Mouse (Mus musculus): ENCODE data around the gene Nhs. TPM values are rescaled to one million over a fixed set of nuclear protein-coding genes. Genes with fewer than 3 reads are reported as not detected.

Nhs gene
- total RNA-seq, 2 experiments from 2014 or later: 1.3 to 2.7 TPM

DNA sequence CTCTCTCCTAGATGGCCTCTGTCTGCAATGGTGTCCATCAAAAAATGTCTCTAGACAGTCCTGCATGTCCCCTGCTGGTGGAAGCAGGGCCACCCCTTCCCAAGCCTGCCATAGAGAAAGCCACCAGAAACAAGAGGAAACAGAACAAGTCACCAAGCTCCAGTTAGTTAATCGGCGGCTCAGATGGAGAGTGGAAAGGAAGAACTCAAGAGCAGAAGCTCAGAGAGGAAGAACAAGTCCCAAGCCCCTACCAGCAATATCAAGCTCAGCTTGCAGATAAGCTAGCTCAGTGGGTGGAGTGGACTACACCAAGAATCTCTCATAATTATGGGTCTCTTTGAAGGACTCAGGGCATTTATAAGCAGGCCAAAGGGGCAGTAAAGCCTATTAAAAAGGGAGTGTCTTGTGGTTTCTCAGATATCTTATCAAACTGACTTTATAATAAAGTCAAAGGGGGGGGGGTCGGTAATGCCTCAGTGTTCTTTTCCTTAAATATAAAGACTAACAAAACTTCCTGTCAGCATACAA is 139.4 kb downstream of the Nhs start:
- no peak for DNase-seq (ENCODE audit: low spot score)

DNA sequence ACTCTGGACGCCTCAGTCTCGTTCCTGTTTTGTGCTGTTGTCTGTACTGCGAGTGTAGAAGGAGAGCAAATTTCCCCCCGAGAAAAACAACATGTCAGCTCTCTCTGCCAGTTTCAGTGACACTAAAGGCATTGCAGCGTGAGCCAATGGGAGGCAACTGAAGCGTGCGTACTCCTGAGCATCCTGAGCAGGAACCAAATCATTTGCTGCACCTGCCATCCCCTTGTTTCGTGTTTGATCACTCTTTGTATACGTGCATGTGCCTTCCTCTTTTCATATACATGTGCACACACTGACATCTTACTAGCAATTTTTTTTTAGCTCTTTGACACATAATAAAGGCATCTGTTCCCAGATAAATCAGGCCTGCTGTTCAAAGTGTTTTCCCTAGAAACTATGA is 142.1 kb downstream of the Nhs start:
- no peak for DNase-seq (ENCODE audit: low spot score)

DNA sequence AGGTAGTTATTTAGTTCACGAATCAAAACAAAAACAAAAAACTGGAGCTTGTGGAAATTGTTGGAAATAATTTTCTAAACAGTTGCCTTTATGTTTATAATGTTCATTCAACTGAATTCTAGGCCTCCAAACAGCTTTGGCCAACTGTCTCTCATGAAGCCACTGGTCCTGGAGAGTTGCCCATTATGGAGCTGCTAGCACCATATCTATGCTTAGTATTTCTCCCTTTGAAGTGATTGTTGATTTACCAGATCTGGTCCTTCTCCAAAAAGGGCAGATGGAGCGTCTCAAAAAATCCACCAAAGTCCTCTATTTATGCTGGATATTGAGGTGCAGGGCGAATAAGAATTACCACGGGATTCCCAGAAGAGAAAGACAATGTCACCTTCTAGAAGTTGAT is 147.0 kb downstream of the Nhs start:
- no peak for DNase-seq (ENCODE audit: low spot score)

DNA sequence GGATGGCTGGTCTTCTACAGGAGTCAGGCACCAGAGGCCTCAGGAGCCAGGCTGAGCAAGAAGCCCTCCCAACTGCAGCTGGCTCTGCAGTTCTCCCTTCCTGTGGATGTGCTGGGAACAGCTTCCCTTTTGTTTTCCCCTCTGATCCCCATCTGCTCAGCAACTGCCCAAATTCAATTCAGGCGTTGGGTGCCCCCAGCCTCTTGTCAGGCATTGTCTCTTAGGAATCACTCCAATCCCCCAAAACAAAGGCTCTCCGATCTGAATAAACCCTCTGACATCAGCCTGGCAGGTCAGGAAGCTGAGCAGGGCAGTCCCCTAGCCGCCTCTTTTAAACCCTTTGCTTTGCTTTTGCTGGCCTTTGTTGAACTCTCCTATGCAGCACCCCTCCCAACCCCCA is 149.7 kb downstream of the Nhs start:
- no peak for DNase-seq (ENCODE audit: low spot score)

DNA sequence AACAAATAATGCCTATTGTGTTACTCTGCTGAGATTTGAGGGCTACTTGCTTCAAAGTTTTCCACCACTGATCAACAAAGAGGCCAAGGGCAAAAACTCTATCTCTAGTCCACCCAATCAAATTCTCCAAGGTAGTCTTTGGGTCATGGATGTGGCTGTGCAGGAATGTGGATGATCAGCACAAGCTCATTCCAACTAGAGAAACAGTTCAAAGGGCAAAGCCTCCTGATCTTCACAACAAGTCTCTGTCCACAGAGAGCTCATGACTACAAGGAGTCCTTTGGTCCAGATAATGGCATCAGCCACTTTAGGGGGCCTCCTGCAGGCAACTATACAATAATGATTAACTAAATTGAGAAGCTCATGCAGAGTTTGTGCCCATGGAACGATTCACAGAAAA is 155.7 kb downstream of the Nhs start:
- DNase-seq (ENCODE audit: low spot score): no peak

DNA sequence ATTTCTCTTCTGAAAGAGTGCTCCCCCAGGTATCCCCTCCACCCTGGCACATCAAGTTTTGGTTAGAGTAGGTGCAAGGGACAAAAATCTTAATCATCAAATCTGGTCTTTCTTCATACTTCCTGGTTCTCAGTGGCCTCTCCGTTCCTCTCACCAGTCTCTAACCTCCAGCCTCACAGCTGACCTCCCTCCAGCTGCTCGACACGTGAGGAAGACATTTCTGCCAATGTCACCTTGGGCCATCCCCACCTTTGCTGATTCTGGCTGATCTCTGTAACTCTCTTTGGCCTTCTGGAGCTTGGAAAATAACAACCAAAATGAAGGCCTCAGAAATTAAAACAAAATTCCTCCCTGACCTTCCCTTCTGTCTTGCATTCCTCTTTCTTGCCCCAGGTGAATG is 160.7 kb downstream of the Nhs start:
- no peak for DNase-seq (ENCODE audit: low spot score)

DNA sequence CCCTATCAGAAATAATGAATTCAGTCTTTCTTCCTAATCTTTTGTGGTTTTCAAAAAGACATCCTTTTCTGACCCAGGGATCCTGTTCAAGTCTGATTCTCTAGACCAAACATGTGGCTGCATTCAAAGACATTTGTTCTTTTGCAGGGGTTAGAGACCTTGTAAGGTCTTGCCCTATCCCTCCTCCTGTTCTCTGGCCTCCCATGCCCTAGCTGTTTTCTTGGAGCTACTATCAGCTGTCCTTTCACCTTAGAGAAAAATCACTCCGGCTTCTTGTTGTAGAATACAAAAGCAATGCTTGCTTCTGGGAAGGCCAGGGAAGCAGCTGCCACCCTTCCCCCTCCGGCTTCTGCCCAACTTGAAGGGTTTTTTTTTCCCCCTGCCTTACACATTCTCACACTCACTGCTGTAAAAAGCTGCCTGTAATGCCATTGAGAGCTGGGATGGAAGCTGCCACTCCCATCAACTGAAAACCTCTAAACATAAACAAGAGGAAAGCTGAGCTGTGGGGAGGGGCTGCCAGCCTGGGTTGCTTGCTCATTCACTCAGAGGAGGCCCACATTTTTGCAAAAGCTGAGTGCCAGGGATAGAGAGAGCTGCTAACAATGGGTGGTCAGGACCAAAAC is 162.2 kb downstream of the Nhs start:
- no peak for DNase-seq (ENCODE audit: low spot score)

DNA sequence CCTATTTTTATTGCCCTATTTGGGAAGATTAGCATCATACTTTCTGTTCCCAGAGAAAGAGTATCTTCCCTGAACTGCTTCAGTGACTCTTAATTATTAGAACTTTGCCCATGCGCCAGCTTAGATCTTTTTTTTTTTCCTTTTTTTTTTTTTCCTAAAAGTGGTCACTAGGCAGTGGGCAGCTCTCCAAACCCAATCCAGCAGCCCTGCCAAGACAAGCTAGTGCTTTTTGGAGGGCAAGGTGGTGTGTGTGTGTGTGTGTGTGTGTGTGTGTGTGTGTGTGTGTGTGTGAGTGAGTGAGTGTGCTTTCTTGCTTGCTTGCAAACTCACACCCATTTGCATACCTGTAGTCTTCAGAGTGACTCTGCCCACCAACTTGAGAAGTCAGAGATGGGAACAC is 169.4 kb downstream of the Nhs start:
- DNase-seq (ENCODE audit: low spot score): no peak

DNA sequence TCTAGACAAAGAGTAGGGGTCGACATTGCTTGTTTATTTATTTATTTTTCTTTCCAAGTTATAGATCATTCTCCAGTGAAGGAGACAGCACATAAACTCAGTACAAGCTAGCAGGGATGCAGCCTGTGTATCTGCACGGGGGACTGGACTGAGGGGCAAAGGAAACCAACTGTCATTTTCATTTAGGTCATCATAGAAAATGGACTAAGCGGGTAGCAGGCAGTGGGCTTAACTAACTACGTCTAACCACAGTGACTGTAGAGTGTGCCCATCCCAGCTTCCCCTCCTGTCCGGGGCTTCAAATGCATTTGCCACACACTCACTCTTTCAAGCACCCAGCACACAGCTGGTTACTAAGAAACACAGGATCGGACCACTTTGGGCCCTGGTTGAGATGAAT is 174.6 kb downstream of the Nhs start:
- DNase-seq (ENCODE audit: low spot score): no peak

DNA sequence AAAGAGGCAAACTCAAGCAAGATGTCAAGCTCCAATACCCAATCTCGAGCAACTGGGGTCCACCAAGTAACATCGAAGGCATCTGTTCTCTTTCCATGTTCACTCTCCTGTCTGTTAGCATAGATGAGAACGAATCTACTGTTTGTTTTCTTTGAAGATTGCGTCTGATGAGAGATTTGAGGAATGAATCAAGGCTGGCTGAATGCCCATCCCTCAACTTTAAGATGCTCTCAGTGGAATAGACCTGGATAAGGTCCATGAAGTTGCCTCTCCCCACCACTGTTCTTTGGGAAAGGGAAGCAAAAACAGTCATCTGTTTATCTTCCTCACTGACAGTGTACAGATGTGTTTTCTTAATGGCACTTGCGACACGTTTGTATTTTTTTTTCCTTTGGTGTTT is 178.1 kb downstream of the Nhs start:
- no peak for DNase-seq (ENCODE audit: low spot score)

DNA sequence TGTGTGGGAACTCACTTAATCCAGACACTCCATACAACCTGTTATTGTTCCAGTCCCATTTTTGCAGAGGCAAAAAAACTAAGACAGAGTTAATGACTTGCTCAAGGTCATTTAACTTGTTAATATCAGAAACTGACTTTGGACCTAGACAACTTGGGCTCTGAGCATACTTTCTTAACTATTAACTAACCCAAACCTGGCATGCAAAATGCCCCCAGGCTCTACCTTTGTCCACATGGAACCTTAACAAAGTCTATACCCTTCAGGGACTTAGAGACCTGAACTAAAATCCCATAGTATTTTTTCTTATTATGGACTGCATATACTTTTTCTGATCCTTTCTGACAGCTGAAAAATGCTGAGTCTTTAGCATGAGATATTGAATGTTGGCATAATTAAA is 179.6 kb downstream of the Nhs start:
- DNase-seq (ENCODE audit: low spot score): no peak

DNA sequence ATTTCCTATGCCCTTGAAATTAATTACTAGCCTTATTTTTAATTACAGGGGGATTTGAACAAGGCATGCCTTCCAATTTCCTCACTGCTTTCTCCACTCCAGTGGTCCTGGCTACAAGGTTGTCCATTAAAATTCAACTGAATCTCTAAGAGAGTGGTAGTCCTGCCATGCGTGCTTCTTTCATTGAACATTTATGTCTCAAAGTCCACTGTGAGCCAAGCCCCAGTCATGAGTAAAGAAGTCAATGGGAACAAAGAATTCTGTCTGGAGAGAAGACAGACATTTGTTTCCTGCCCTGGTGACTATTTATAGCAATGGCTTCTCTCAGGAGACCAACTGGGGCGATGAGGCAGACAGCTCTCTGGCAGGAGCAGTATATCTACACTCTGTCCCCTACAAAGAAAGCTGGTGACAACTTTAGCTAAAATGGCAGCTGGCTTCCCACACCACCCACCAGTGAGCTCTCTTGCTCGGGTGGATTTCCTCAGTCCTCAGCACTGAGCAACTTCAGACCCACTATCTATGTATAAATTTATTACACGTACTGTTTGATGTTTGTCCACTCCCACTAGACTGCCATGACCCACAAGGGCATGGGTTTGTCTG is 182.2 kb downstream of the Nhs start:
- no peak for DNase-seq (ENCODE audit: low spot score)

DNA sequence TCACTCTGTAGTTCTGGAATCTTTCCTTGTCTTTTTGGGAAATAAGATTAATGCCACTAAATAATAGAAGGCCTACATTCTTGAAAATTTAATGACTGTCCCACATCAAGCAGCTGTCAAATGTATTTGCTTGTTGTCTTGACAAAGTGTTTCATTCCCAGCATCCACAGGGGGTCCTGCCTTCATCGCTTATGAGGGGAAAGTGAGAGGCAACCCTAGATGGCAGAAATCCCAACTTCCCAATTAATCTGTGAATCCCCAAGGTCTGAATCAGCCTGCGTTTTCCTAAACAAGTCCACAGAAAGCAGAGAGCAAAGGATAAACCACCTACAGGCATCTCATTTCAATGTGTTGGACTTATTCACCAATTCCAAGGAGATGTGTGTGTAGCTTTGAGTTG is 183.2 kb downstream of the Nhs start:
- no peak for DNase-seq (ENCODE audit: low spot score)

DNA sequence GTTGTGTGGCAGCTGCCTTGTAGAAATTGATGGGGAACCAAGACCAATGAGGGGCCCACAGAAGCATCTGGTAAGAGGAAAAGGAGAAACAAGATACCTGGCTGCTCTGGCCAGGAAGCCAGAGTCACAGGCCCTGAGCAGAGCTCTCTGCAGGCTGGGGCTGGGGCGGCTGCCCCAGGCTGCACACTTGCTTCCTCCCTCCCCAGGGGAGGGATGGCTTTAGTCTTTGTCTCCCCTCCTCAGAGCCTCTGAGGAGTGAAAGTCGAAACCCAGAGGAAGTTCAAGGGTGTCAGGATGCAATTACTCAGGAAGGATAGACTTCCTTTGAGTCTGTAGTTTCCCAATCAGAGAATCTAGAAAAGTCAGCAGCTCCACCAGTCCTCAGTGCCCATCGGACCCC is 186.0 kb downstream of the Nhs start:
- no peak for DNase-seq (ENCODE audit: low spot score)

DNA sequence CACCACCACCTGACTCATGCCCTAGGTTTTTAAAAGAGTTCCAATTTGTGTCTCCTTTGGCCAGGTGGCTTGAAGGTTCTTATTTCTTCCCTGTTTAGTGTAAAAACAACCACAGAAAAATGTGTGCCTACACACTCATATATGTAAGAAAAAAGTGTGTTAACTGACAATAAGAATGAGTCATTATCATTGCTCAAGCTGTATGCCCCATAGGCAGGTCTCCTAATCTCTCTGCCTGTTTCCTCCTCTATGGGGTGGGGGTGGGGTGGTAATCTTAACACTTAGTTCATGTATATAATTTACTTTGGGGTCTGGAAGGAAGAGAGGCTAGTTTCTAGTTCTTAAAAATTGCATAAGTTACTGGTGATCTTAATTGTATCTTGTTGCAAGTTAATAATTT is 186.8 kb downstream of the Nhs start:
- no peak for DNase-seq (ENCODE audit: low spot score)

DNA sequence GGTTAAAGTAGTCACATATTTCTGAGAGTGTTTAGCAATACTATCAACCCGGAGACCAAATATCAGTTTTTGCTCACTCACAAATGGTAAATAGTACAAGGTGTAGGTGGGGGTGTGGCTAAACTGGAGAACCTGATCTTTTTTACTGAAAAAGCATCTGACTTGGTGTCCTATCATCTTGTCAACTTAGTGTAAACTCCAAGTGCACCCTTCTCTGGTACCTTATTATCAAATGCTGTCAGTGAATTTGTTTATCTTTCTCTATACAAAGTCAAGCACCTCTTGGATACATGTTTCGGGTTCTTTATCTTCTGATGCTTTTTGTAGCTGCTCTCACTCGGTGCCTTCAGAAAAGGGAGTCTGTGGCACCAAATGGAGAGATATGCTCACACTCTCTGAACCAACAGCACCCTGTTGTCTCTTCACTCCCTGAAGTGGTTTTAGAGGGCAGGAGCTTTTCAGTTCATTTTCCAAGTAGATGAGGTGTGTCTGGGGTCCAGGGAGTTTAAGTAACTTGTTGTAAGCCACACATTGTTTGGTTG is 187.5 kb downstream of the Nhs start:
- no peak for DNase-seq (ENCODE audit: low spot score)

DNA sequence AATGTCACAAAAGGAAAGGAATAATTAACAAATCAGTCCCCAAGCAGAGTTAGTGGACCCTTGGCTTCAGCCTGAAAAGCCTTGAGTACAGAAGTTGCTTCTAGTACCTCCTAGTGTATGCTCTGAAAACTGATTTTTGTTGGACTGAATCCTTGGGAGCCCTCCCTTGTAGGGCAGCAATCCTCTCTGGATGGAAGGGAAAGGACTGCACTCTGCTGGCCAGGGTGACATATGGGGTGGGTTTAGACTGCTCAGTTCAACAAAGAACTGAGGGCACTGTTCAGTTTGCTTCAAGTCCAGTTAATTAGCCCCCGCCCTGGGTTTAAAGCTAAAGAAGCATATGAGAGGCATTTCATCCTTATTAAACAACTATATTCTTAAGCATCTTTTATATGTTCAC is 188.4 kb downstream of the Nhs start:
- DNase-seq (ENCODE audit: low spot score): no peak

DNA sequence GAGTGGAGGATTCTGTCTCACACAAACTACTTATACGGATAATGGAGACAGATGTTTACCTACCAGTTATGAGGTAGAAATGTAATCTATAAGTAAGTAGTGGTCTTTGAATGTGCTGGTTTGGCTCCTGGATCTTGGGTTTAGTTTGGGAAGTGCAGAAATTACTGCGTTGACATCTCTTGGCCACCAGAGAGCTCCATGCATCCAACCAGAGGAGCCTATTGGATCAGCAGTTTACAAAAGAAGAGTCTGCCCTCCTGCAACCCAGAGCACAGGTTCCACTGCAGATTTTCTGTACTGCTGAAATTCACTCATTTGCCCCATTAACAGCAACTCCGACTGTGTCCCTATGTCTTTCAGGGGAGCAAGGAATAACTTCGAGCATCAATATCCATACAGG is 191.8 kb downstream of the Nhs start:
- DNase-seq (ENCODE audit: low spot score): no peak

DNA sequence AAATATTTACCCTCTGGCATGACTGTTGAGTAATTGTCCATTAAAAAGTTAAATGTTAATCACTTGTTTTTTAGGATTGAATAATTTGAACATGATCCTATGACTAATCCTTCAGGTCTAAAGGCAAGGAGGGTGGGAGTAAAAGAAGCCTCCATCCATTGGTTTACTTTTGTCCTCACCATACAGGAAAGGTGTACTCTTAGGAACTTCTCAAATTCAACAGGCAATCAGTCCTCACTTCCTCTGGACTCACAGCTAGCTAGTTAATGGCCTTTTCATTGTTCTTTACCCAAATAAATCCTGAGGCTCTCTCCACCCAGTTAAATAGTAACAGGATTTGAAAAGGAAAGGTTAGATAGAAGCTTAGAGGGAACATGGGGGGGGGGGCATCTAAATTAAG is 196.2 kb downstream of the Nhs start:
- DNase-seq (ENCODE audit: low spot score): no peak

DNA sequence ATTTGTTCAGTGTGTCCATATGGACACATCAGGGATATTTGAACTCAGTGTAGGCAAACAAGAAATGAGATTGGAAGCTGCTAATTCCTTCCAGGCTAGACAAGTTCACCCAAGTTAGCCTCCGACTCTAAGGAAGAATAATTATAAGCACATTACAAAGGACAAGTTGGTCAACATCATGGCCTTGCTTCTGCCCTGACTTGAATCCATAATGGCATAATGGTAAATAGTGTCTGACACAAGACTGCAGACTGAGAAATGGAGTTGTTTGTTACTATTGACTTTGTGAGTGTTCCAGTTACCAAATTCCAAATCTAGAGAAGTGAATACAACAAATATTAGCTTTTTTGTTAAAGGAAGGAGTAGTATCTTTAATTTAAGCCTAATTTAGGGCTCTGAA is 196.7 kb downstream of the Nhs start:
- no peak for DNase-seq (ENCODE audit: low spot score)

DNA sequence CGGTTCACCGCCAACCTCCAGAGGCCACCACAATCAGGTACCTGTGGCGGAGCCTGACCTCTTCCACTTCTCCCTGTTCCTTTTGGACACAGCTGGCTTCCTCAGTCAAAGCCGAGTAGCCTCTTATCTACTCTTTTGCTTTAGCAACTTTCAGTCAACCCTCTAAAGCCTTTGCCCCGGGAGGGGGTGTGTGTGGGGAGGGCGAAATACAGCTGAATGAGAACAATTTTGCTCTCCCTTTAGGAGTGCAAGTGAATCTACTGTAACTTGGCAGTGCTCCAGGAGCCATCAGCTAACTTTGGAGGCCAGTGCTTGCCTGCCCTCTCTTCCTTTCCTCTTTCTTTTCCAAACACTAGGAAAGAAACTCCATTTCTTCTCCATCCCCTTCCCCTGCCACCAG is 197.8 kb downstream of the Nhs start:
- no peak for DNase-seq (ENCODE audit: low spot score)

DNA sequence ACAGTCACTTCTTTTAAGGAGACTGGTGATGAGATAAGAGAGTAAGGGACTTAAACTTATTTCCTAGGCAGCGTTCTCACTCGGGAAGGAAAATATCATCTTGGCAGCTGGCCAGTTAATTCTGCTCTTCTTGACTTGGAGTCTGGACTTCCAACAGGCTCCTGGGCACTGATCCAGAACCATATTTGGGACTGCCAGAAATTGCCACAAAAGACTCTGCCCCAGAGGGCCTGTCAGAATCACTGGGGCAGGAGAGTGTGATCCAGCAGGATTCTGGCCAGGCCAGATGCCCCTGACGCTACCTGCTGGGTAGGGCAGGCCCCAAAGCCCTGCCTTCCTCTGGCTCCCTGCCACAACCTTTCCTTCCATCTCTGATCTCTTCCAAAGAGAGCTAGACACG is 198.4 kb downstream of the Nhs start:
- peak; percentile 15 for DNase-seq (ENCODE audit: low spot score)

DNA sequence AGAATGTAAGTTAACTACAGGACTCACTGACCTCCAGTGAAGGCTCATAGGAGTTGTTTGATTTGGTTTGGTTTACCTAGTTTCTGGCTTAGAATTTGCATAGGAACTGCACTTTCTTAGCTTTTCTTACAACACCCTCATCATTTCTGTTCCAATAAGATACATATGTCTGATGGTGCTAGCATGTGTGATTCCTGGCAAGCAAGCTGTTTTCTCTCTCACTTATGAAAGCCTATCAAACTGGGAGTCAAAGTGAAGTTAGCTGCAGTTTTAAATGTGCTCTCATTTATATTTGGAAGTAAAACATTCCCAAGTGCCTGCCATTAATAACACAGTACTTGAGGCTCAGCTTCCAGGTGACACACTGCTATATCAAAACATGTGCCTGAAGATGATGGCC is 207.2 kb downstream of the Nhs start:
- no peak for DNase-seq (ENCODE audit: low spot score)

All from gastrocnemius, adult 18-20 months (tissue).